Mouse (Mus musculus) limb, embryonic 10.5 days (tissue): Measurements from ENCODE around the gene Gm19402. TPM values are rescaled to one million over a fixed set of nuclear protein-coding genes. Genes with fewer than 3 reads are reported as not detected.
A peak's percentile ranks its signal among the peaks of the same experiment; 100 is the strongest.

ENCODE experiments used
- DNase-seq: peaks from one replicate; pipeline ENCODE4 v3.0.0-alpha.2; 2017; ENCODE audit warnings: low spot score
- H3K27ac ChIP-seq: fragments of 300-500 bp; sonication (generic); 2 replicates; pipeline ENCODE4 v1.5.1; 2016; ENCODE audit warnings: mild to moderate bottlenecking
- H3K27me3 ChIP-seq: fragments of 300-500 bp; sonication (generic); 2 replicates; pipeline ENCODE4 v1.6.1; 2016; ENCODE audit warnings: low read depth, mild to moderate bottlenecking; ENCODE audit not compliant: poor library complexity, severe bottlenecking
- H3K36me3 ChIP-seq: fragments of 300-500 bp; sonication (generic); 2 replicates; pipeline ENCODE4 v1.6.1; 2016; ENCODE audit warnings: mild to moderate bottlenecking, moderate library complexity
- H3K4me1 ChIP-seq: fragments of 300-500 bp; sonication (generic); 2 replicates; pipeline ENCODE4 v1.6.1; 2016
- H3K4me3 ChIP-seq: fragments of 300-500 bp; sonication (generic); 2 replicates; pipeline ENCODE4 v1.5.1; 2016; ENCODE audit warnings: mild to moderate bottlenecking, moderate library complexity
- H3K9me3 ChIP-seq: fragments of 300-500 bp; sonication (generic); replicated peaks from 2 replicates; pipeline ENCODE4 v1.6.1; 2016; ENCODE audit warnings: mild to moderate bottlenecking
- WGBS: fragments of 180-500 bp; shearing (Covaris S2); methylation state at CpG from one replicate; pipeline ENCODE4 v1.1.7; 2016; 5-methylcytosine and 5-hydroxymethylcytosine counted together
- microRNA counts: library from miRNA; unstranded; fragments of <30 nt; microRNA quantifications from one replicate; lab custom pipeline; 2017
- microRNA-seq: library from miRNA; unstranded; fragments of <30 nt; microRNA quantifications from one replicate; pipeline ENCODE4, GENCODE M21; 2017
- polyA plus RNA-seq: library from polyadenylated mRNA; unstranded; fragments of >200 nt; fragmentation: Nextera tagmentation; extraction: Ambion mirVana; gene quantifications from 2 replicates; pipeline ENCODE4 v1.2.1, GENCODE M21; 2016

Gene Gm19402
- polyA plus RNA-seq, 1 experiment from 2014 or later, result not detected

GRCm38 (mm10) chr10:77647901-77648300, 42.7 kb downstream of the Gm19402 start:
- Histone ChIP-seq H3K4me3 (no peak overlapping the region), H3K27me3 (no peaks in the 10 kb centered on the region), H3K36me3 (peaks cover 45% of the 10 kb centered on the region), H3K9me3 (no peaks in the 10 kb centered on the region), H3K27ac (no peak overlapping the region), H3K4me1 (no peaks in the 10 kb centered on the region)
- DNase-seq, result no peak
- 85% methylated on average over 8 of the region's 8 CpGs for WGBS

GRCm38 (mm10) chr10:77647461-77647860, 43.1 kb downstream of the Gm19402 start:
- H3K27me3 ChIP-seq, result no peaks in the 10 kb centered on the region
- no peak overlapping the region for H3K27ac ChIP-seq
- no peak for DNase-seq
- H3K4me1 ChIP-seq, result no peaks in the 10 kb centered on the region
- peaks cover 49% of the 10 kb centered on the region for H3K36me3 ChIP-seq
- H3K4me3 ChIP-seq, result no peak overlapping the region
- 73% methylated on average over 1 of the region's 1 CpGs for WGBS
- no peaks in the 10 kb centered on the region for H3K9me3 ChIP-seq

- no peak for DNase-seq
- H3K27me3 ChIP-seq, result no peaks in the 10 kb centered on the region
- H3K4me3 ChIP-seq, result no peak overlapping the region
- no peaks in the 10 kb centered on the region for H3K4me1 ChIP-seq
- H3K27ac ChIP-seq, result no peak overlapping the region
- 91% methylated on average over 5 of the region's 5 CpGs for WGBS
- no peaks in the 10 kb centered on the region for H3K9me3 ChIP-seq
- H3K36me3 ChIP-seq, result peaks cover 68% of the 10 kb centered on the region
These were observed 45.0 kb downstream of the Gm19402 start for GRCm38 (mm10) chr10:77645571-77645970.

DNA sequence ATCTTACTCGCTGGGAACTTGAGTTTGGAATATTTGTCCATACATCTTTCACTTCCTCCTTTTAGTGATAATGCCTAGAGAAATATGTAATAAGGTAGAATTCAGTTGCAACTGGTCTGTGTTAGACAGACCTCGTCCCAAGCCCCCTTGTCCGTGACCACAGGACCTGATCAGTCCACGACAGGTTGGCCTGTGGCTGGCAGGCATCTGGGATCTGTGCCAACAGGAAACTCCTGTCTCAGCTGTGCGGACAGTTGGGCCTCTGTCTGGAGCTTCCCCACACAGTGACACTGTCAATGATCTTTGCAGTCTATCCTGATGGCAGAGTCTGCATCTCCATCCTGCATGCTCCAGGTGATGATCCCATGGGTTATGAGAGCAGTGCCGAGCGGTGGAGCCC, 47.4 kb downstream of the Gm19402 start:
- H3K4me3 ChIP-seq, result no peak overlapping the region
- WGBS, result 95% methylated on average over 7 of the region's 7 CpGs
- H3K36me3 ChIP-seq, result peaks cover 90% of the 10 kb centered on the region

More for the DNA sequence above, 47.4 kb downstream of the Gm19402 start:
- Histone ChIP-seq H3K9me3 (no peaks in the 10 kb centered on the region), H3K27ac (no peak overlapping the region), H3K4me1 (no peaks in the 10 kb centered on the region), H3K27me3 (no peaks in the 10 kb centered on the region)
- no peak for DNase-seq

MicroRNA genes within 50 kb of the gene (microRNA counts, 519-probe panel; counts per million panel counts)
- 684 counts per million, percentile 72 among the panel's probes with 10 or more counts for microRNA mmu-miR-1930 (lab: Ali Mortazavi, UCI)

Small RNA genes lying within 50 kb of the gene (microRNA-seq; reads per million reads assigned to microRNA genes)
- 27.0 reads per million, percentile 33 among the genes with 10 or more reads in this experiment for gene Mir1930

Other genes starting within 250 kb of the Gm19402 start
- gene Fam207a, start 175.0 kb downstream of the Gm19402 start, polyA plus RNA-seq, result 51.0 and 51.8 TPM in 2 replicates
- 0.75 and 0.85 TPM in 2 replicates for gene Itgb2, start 160.5 kb downstream of the Gm19402 start, polyA plus RNA-seq
- gene Pttg1ip, start 109.0 kb downstream of the Gm19402 start, polyA plus RNA-seq, result 64.0 and 73.7 TPM in 2 replicates
- gene Sumo3, start 84.7 kb downstream of the Gm19402 start, polyA plus RNA-seq, result 400 and 420 TPM in 2 replicates
- 1.6 and 1.7 TPM in 2 replicates for gene Gm49325, start 84.6 kb downstream of the Gm19402 start, polyA plus RNA-seq
- 98.4 and 104 TPM in 2 replicates for gene Ube2g2, start 68.5 kb downstream of the Gm19402 start, polyA plus RNA-seq
- gene Tspear, start 4.2 kb downstream of the Gm19402 start, polyA plus RNA-seq, result 0.59 and 0.74 TPM in 2 replicates
- not detected in 2 replicates for gene Gm9508, start 6.5 kb upstream of the Gm19402 start, polyA plus RNA-seq
- gene Gm10272, start 15.9 kb upstream of the Gm19402 start, polyA plus RNA-seq, result not detected in 2 replicates
- not detected in 2 replicates for gene Gm10024, start 20.7 kb upstream of the Gm19402 start, polyA plus RNA-seq
- gene Gm10142, start 25.1 kb upstream of the Gm19402 start, polyA plus RNA-seq, result not detected in 2 replicates
- not detected in 2 replicates for gene Krtap12-1, start 29.8 kb upstream of the Gm19402 start, polyA plus RNA-seq
- gene Gm10100, start 35.7 kb upstream of the Gm19402 start, polyA plus RNA-seq, result not detected in 2 replicates
- not detected in 2 replicates for gene Gm18596, start 51.9 kb upstream of the Gm19402 start, polyA plus RNA-seq
- not detected in 2 replicates for gene Gm9736, start 60.6 kb upstream of the Gm19402 start, polyA plus RNA-seq
- not detected in 2 replicates for gene Gm3233, start 68.9 kb upstream of the Gm19402 start, polyA plus RNA-seq
- not detected in 2 replicates for gene Gm3238, start 80.6 kb upstream of the Gm19402 start, polyA plus RNA-seq
- not detected in 2 replicates for gene Gm7138, start 86.2 kb upstream of the Gm19402 start, polyA plus RNA-seq
- gene Gm3250, start 91.8 kb upstream of the Gm19402 start, polyA plus RNA-seq, result not detected in 2 replicates
- gene Gm7137, start 97.4 kb upstream of the Gm19402 start, polyA plus RNA-seq, result not detected in 2 replicates
- gene Gm9639, start 104.3 kb upstream of the Gm19402 start, polyA plus RNA-seq, result not detected in 2 replicates
- gene Gm19668, start 108.4 kb upstream of the Gm19402 start, polyA plus RNA-seq, result not detected in 2 replicates
- gene Gm9507, start 121.1 kb upstream of the Gm19402 start, polyA plus RNA-seq, result not detected in 2 replicates
- gene Gm2696, start 123.9 kb upstream of the Gm19402 start, polyA plus RNA-seq, result not detected in 2 replicates
- gene Krtap10-4, start 136.3 kb upstream of the Gm19402 start, polyA plus RNA-seq, result not detected in 2 replicates
- gene Krtap10-10, start 145.2 kb upstream of the Gm19402 start, polyA plus RNA-seq, result not detected in 2 replicates
- not detected in 2 replicates for gene Gm36176, start 156.0 kb upstream of the Gm19402 start, polyA plus RNA-seq
- gene Gm10318, start 162.1 kb upstream of the Gm19402 start, polyA plus RNA-seq, result not detected in 2 replicates
- not detected in 2 replicates for gene Gm3285, start 171.2 kb upstream of the Gm19402 start, polyA plus RNA-seq
- gene Lrrc3, start 211.8 kb upstream of the Gm19402 start, polyA plus RNA-seq, result 1.5 and 1.7 TPM in 2 replicates